Mouse (Mus musculus) activated CD4-positive, CD25-positive, alpha-beta regulatory T cell, adult 4 months (primary cell): ENCODE measurements around the gene Lypd5. TPM values are rescaled to one million over a fixed set of nuclear protein-coding genes. Genes with fewer than 3 reads are reported as not detected.

Experiments
- ATAC-seq: one replicate; pipeline ENCODE4 v1.8.0; 2017
- polyA plus RNA-seq, 2 experiments: library from polyadenylated mRNA; unstranded; fragments of 100-300 nt; shearing (Covaris generic); gene quantifications; one replicate each; pipeline ENCODE4 v1.2.1; 2017

Gene Lypd5
- polyA plus RNA-seq = not detected

DNA sequence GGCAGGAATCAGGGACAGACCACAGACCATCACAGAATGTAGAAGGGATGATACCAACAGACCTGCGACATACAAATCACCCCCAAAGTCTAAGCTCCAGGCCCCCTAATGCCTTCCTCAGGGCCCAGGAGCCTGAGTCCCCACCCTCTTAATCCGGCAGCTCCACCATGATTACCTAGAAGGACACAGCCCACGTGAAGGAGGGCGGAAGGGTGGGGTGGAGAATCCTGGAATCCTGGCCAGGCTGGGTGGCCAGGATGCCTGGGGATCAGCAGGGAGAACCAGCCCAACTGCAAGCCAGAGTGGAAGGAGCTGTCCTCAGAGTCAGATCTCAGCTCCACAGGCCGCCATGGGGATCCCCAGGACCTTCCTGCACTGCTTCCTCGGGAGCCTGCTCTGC is at the start of gene Lypd5:
Lypd5 (plus strand) TSS at position 301 of the 400 bp plus-strand sequence.
- no peak for ATAC-seq

- ATAC-seq = no peak
Measured at GRCm38 (mm10) chr7:24299823-24300481, 49.0 kb upstream of the Lypd5 start.

DNA sequence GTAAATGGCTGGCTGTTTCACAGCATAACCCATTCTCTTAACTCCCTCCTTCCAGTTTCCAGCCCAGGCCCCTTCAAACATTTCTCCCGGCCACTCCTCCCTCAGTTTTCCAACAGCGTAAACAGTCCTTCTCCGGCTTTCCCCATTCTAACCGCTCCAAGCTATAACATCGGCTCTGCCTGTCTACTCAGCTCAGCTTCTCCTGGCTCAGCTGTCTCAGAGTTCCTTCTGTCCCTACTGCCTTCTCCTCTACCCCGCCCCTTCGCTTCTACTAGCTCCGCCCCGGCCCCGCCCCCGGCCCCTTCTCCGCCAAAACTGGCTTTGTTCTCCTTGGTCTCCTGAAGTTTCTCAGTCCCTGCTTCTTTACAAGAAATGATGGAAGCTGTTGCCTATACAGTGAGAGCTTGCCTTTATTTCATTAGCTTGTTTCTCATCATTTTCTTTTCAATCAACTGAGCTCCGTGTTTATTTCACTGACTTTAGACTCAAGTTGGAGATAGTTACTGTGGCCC is 48.2 kb upstream of the Lypd5 start, which contains the start of gene Zfp61:
Zfp61 (minus strand) TSS at position 462 of the 512 bp plus-strand sequence.
- ATAC-seq = no peak

GRCm38 (mm10) chr7:24315726-24316566 is 33.0 kb upstream of the Lypd5 start:
- peak; percentile 55 for ATAC-seq

DNA sequence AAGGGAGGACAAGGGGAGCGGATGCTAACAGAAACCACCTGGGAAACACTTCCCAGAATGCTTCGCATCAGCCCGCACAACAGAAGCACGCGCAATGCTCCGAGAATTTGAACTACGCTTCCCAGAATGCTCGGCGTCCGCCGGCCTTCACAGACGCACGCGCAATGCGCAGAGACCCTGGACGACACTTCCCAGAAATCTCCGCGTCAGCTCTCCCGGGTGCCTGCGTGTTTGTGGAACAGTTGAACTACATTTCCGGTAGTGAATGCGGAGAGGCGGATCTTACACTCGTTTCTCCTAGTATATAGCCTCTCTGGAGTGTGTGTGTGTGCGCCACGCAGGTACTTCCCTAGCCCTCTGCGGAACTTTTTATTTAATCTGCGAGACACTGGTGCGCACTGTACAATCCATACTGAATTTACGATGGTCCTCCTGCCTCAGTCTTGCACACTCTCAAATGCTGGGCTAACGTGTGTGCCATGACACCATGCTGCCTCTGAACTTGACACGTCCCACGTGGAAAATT is 32.4 kb upstream of the Lypd5 start, which contains the start of gene Zfp94:
Zfp94 (minus strand) TSS at position 100 of the 526 bp plus-strand sequence.
- peak; percentile 90 for ATAC-seq

- no peak for ATAC-seq
Measured at GRCm38 (mm10) chr7:24318942-24319341, 30.1 kb upstream of the Lypd5 start.

DNA sequence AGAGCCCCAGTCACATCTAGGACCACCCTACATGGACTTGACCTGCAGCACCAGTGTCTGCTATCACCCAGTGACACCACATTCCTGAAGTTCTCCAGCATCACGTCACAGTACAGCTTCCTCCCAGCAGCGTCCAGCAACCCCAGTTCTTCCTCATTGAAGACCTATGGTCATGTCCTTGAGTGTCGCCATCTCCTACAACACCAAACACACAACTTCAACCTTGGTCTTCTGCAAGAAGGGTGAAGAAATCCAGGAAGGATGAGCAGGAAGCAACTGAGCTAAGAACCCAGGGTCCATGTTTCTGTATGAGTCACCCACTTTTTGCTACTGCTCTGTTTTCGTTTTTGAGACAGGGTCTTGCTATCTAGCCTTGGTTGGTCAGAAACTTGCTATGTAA is 26.4 kb upstream of the Lypd5 start:
- ATAC-seq = no peak

GRCm38 (mm10) chr7:24325197-24325596 is 23.8 kb upstream of the Lypd5 start:
- ATAC-seq = no peak

GRCm38 (mm10) chr7:24325675-24326128 is 23.3 kb upstream of the Lypd5 start:
- ATAC-seq = no peak

- no peak for ATAC-seq
Measured at GRCm38 (mm10) chr7:24326273-24327135, 22.5 kb upstream of the Lypd5 start.

GRCm38 (mm10) chr7:24327281-24327975 is 21.6 kb upstream of the Lypd5 start:
- no peak for ATAC-seq

GRCm38 (mm10) chr7:24333304-24333986 is 15.6 kb upstream of the Lypd5 start, which contains the start of gene Tescl:
Gene Tescl, minus strand, starts transcription at chr7:24333936.
- no peak for ATAC-seq

DNA sequence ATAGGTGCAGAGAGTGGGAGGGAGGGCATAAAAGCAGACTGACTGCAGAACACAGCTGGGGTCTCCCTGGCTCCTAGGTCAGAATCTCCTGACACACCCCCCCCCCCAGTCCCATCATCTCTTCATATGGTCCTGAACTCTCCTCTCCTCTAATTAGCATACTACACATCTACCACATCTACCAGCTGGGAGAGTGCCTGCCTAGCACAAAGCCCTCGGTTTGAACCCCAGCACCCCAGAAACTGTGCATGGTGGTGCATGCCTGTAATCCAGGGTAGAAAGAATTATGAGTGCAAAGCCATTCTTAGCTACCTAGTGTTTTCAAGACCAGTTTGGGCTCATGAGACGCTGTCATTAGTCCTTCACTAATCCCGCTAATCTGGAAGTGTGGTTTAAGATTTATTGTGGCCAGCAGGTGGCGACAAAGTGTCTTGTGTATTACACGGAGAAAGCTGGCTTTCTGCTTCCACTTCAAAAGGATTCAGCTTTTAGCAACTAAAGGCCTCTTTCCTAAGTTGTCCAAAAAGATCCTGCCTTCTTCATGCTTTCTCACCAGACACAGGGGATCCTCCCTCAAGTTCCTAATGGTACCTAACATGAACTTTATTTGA is 13.2 kb upstream of the Lypd5 start:
- no peak for ATAC-seq

- ATAC-seq = no peak
Measured at GRCm38 (mm10) chr7:24338241-24338640, 10.8 kb upstream of the Lypd5 start.

GRCm38 (mm10) chr7:24343701-24344272 is 5.2 kb upstream of the Lypd5 start:
- ATAC-seq = no peak

- ATAC-seq = no peak
Measured at GRCm38 (mm10) chr7:24346444-24346843, 2.6 kb upstream of the Lypd5 start.

- no peak for ATAC-seq
Measured at GRCm38 (mm10) chr7:24355646-24356045, 6.7 kb downstream of the Lypd5 start.

DNA sequence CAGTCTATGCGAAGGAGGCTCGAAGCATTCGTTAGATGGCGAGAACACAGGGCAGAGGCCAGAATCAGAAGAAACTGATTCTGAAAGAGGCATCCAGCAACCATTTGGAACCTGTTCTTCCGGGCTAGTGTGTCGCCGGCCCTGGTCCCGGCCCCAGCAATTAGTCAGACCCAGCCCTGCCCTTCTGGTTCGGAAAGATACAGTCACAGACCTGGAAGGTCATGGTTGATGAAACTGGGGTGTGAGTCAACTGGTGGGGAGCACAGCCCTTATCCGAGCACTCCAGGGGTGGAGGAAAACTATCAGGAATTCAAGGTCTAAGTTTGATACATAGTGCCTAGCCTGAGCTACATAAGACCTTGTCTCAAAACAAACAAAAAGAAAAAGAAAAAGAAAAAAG is 7.1 kb downstream of the Lypd5 start:
- no peak for ATAC-seq

DNA sequence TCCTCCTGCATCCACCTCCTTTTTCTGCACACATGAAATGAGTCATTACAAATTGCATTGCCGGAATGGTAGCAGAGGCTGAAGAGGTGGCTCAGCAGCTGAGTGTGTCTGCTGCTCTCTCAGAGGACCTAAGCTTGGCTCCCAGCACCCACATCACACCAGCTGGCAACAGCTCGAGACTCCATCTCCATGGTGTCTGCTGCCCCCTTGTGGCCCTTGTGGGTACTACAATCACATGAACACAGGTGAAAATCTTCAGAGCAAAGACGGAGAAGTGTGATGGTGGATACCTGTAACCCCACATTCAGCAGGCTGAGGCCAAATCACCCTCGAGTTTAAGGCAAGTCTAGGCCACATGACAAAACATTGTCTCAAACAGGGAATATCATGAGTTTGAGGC is 8.9 kb downstream of the Lypd5 start:
- no peak for ATAC-seq

GRCm38 (mm10) chr7:24359269-24359668 is 10.3 kb downstream of the Lypd5 start:
- no peak for ATAC-seq
